Mouse (Mus musculus) neural tube, embryonic 12.5 days (tissue): ENCODE data around the gene Gm19935. TPM values are rescaled to one million over a fixed set of nuclear protein-coding genes. Genes with fewer than 3 reads are reported as not detected.

Experiments used
- ATAC-seq: fragments of 200-750 bp; cut with Nextera tagmentation; 2 replicates; pipeline ENCODE4 v1.8.0; 2017; ENCODE audit warnings: low read depth, mild to moderate bottlenecking, moderate TSS enrichment, moderate library complexity; ENCODE audit not compliant: low FRiP score
- H3K27ac ChIP-seq: fragments of 300-500 bp; sonication (generic); 2 replicates; pipeline ENCODE4 v1.5.1; 2016
- H3K27me3 ChIP-seq: fragments of 300-500 bp; sonication (generic); replicated peaks from 2 replicates; pipeline ENCODE4 v1.6.1; 2016; ENCODE audit warnings: mild to moderate bottlenecking
- H3K36me3 ChIP-seq: fragments of 300-500 bp; sonication (generic); 2 replicates; pipeline ENCODE4 v1.6.1; 2016; ENCODE audit warnings: mild to moderate bottlenecking
- H3K4me1 ChIP-seq: fragments of 300-500 bp; sonication (generic); 2 replicates; pipeline ENCODE4 v1.6.1; 2016
- H3K4me2 ChIP-seq: fragments of 300-500 bp; sonication (generic); replicated peaks from 2 replicates; pipeline ENCODE4 v1.6.1; 2016; ENCODE audit warnings: mild to moderate bottlenecking
- H3K4me3 ChIP-seq: fragments of 300-500 bp; sonication (generic); 2 replicates; pipeline ENCODE4 v1.5.1; 2016
- H3K9ac ChIP-seq: fragments of 300-500 bp; sonication (generic); 2 replicates; pipeline ENCODE4 v1.6.1; 2016; ENCODE audit warnings: mild to moderate bottlenecking
- H3K9me3 ChIP-seq: fragments of 300-500 bp; sonication (generic); 2 replicates; pipeline ENCODE4 v1.6.1; 2016; ENCODE audit warnings: mild to moderate bottlenecking
- WGBS: fragments of 180-500 bp; shearing (Covaris S2); methylation state at CpG from one replicate; pipeline ENCODE4 v1.1.7; 2016; 5-methylcytosine and 5-hydroxymethylcytosine counted together
- microRNA-seq: library from miRNA; unstranded; fragments of <30 nt; microRNA quantifications from one replicate; pipeline ENCODE4, GENCODE M21; 2017
- polyA plus RNA-seq: library from polyadenylated mRNA; unstranded; fragments of >200 nt; fragmentation: Nextera tagmentation; extraction: Ambion mirVana; gene quantifications from 2 replicates; pipeline ENCODE4 v1.2.1, GENCODE M21; 2016

Gm19935 gene
- polyA plus RNA-seq, 1 experiment from 2014 or later: 0.47 TPM

GRCm38 (mm10) chr8:90791616-90792015 lies 25.6 kb downstream of the Gm19935 start:
- Histone ChIP-seq H3K4me1 (0 out of 2 replicates have a peak, but pooled peaks cover 7% of the 10 kb centered on the region), H3K36me3 (no peaks in the 10 kb centered on the region), H3K4me2 (no peak overlapping the region), H3K4me3 (no peak overlapping the region), H3K9me3 (no peaks in the 10 kb centered on the region), H3K27me3 (no peaks in the 10 kb centered on the region), H3K9ac (no peak overlapping the region), H3K27ac (no peak overlapping the region)
- no peak for ATAC-seq
- WGBS: 81% methylated on average over 1 of the region's 1 CpGs

- Histone ChIP-seq H3K36me3 (no peaks in the 10 kb centered on the region), H3K4me2 (no peak overlapping the region), H3K27ac (no peak overlapping the region), H3K27me3 (no peaks in the 10 kb centered on the region), H3K4me1 (no peaks in the 10 kb centered on the region), H3K9me3 (no peaks in the 10 kb centered on the region), H3K4me3 (no peak overlapping the region), H3K9ac (no peak overlapping the region)
- 85% methylated on average over 5 of the region's 5 CpGs for WGBS
- ATAC-seq: no peak
These were observed 47.4 kb downstream of the Gm19935 start for GRCm38 (mm10) chr8:90769791-90770190.

Small RNA genes within 50 kb of the gene (microRNA-seq; reads per million reads assigned to microRNA genes)
- not detected for gene Gm44382

Other genes starting within 250 kb of the Gm19935 start
- 81.4 and 84.1 TPM in 2 replicates for gene Chd9, start 11.0 kb upstream of the Gm19935 start, polyA plus RNA-seq